Mouse (Mus musculus) ES-E14 (cell line): Measurements from ENCODE around the gene Snx17.

ENCODE experiments used
- HCFC1 ChIP-seq: IDR thresholded peaks from 2 replicates; pipeline ENCODE4 v1.6.1; 2012; ENCODE audit warnings: low read length, inconsistent platforms, borderline replicate concordance; ENCODE audit not compliant: insufficient read depth
- MAFK ChIP-seq: IDR thresholded peaks from 2 replicates; pipeline ENCODE4 v1.6.1; 2014; ENCODE audit warnings: mild to moderate bottlenecking, low read depth, low read length, inconsistent platforms; ENCODE audit not compliant: insufficient read depth

GRCm38 (mm10) chr5:31199321-31199892, 6.4 kb downstream of the Snx17 start:
- no peak for TF ChIP-seq HCFC1
- TF ChIP-seq MAFK, result no peak
